Mouse (Mus musculus): ENCODE data around the gene Kdm2a.

Kdm2a gene

DNA sequence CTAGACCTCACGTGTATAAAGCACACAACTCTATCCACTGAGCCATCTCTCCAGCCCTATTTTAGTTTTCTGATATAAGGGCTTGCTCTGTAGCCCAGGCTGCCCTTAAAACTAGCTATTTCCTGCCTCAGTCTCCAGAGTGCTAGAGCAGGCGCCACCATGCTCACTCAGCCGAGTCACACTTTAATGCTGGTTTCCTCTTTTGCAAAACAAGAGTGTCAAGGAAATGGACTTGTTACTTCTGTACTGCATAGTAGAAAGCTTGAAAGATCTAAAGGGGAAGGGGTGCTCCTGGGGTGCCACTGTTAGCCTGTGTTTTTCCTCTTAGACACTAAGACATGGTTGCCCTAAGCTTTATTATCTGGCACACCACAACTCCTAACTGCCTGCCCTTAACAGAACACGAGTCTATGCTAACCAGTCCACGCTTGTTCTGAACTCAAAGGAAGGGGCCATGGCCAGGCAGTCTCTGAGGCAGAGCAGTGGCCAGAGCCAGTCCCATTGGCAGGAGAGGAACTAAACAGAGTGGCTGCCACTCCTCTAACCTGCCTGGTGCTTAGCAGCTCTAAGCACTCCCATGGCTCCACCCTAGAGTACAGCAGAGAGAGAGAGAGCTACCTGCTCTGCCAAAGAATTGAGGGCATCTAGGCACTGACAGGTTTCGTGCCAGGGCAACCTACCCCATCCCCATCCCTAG, 98.4 kb downstream of the Kdm2a start:
- no peak for DNase-seq (ENCODE audit: low read depth, low spot score)

GRCm38 (mm10) chr19:4299126-4299525, 99.0 kb downstream of the Kdm2a start:
- DNase-seq (ENCODE audit: low read depth, low spot score) = no peak

- no peak for DNase-seq (ENCODE audit: low read depth, low spot score)
These were observed 99.6 kb downstream of the Kdm2a start for GRCm38 (mm10) chr19:4298322-4299121.

GRCm38 (mm10) chr19:4297851-4298250, 100.2 kb downstream of the Kdm2a start:
- no peak for DNase-seq (ENCODE audit: low read depth, low spot score)

- no peak for DNase-seq (ENCODE audit: low read depth, low spot score)
These were observed 101.5 kb downstream of the Kdm2a start for GRCm38 (mm10) chr19:4296611-4297010.

- no peak for DNase-seq (ENCODE audit: low read depth, low spot score)
These were observed 102.7 kb downstream of the Kdm2a start for GRCm38 (mm10) chr19:4295391-4295790.

GRCm38 (mm10) chr19:4294381-4295097, 103.5 kb downstream of the Kdm2a start:
- no peak for DNase-seq (ENCODE audit: low read depth, low spot score)

DNA sequence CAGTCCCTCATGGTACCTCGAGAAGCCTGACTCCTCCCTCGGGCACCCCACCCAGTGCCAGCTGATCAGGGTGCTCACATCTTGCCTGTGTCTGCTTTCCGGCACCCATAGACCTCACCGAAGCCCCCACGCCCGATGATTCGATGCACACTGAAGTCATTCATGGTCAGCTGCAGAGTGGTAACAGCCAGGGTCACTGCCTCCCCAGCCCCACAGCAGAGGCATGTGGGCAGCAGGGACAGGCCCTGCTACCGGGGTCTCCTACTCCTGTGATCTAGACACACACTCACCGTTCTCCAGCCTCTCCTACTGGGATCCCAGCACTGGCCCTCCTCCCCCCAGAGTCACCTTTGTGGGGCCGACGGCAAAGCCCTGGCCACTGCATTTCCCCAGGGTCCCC, 106.9 kb downstream of the Kdm2a start:
- no peak for DNase-seq (ENCODE audit: low read depth, low spot score)

DNA sequence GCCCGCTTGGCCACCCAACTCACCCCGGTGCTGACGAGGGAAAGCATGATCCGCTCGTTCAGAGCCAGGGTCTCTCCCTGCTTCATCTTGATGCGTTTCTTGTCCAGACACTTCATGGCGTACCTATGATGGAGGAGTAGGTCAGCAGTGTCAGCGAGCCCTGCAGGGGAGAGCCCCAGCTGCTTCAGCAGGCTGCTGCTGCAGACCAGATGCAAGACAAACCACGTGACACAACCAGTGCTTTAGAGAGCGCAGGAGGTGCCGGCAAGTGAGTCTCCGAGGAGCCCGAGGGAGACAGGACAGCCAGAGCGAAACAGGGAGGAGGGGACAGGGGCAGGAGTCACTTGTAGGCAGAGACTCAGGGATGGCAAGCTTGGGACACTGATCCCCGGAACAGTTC, 107.3 kb downstream of the Kdm2a start:
- DNase-seq (ENCODE audit: low read depth, low spot score) = no peak

DNA sequence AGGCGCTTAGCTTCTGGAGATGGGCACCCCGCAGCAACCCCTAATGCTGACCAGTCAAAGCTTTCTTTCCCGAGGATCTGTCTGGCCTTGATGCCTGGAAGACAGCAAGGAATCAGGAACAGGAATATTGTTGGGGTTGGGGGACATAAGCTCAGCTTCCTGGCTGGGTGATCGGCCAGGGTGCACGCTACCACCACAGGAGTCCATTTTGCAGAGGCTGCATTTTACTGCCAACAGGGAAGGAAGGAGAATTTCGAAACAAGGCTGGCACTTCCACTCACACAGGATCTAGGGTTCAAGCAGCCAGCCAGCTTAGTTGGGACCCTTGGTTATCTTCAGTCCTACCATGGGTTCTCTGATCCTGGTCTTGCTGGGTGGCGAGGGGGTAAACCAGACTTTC, 114.4 kb downstream of the Kdm2a start:
- no peak for DNase-seq (ENCODE audit: low read depth, low spot score)

- peak; percentile 70 for DNase-seq (ENCODE audit: low read depth, low spot score)
These were observed 115.1 kb downstream of the Kdm2a start, which contains the start of gene Ankrd13d for GRCm38 (mm10) chr19:4282898-4283553. Ankrd13d (minus strand) TSS chr19:4283137.

GRCm38 (mm10) chr19:4280425-4280824, 117.7 kb downstream of the Kdm2a start:
- no peak for DNase-seq (ENCODE audit: low read depth, low spot score)

- DNase-seq (ENCODE audit: low read depth, low spot score) = no peak
These were observed 118.6 kb downstream of the Kdm2a start for GRCm38 (mm10) chr19:4279487-4279886.

DNA sequence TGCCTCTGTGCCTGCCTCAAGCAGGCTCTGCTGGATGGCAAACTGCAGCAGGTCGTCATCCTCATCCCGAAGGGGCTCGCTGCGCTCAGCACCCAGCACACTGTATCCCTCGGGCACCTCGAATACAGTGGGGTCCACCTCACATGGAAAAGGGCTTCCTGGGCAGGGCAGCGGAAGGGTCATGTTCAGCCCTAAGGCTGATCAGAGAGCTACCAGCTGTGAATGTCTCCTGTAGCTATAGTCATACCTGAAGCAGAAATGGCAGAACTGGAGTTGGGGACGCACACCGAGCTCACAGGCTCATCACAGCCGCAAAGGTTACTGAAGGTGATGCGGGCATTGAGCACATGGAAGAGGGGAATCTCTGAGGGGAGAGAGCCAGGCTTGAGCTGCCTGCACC, 127.1 kb downstream of the Kdm2a start:
- no peak for DNase-seq (ENCODE audit: low read depth, low spot score)

DNA sequence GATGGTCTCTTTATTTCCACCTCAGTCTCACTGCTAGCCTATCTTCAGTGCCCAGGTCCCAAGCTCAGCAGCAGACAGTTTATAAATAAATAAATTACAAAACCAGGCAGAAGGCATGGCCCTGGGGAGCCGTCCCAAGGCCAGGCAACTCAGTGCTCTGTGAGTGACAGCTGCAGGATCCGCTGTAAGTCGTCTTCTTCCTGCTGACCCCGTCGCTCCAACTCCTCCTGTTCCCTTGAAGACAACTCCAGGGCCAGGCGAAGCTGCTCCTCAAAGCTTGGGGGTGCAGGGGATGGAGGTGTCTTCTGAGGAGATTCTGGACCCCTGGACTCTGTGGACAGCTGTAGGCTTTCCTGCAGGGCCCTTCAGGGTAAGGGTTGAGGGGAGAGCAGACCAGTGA, 127.9 kb downstream of the Kdm2a start:
- DNase-seq (ENCODE audit: low read depth, low spot score) = no peak

GRCm38 (mm10) chr19:4268566-4269361, 129.3 kb downstream of the Kdm2a start, which contains the start of gene Ssh3:
Ssh3 (minus strand) TSS chr19:4269180.
- no peak for DNase-seq (ENCODE audit: low read depth, low spot score)

GRCm38 (mm10) chr19:4265956-4266355, 132.1 kb downstream of the Kdm2a start:
- no peak for DNase-seq (ENCODE audit: low read depth, low spot score)

Data from embryo, embryonic 11.5 days (tissue).